Mouse (Mus musculus): ENCODE results near the gene Clic6.
A peak's percentile ranks its signal among the peaks of the same experiment; 100 is the strongest.

The Clic6 gene

GRCm38 (mm10) chr16:92485436-92485835 is at the start of gene Clic6:
Gene Clic6 (plus strand): TSS chr16:92485736.
- no peak for DNase-seq (ENCODE audit: low spot score)

GRCm38 (mm10) chr16:92439775-92440174 is 45.8 kb upstream of the Clic6 start:
- no peak for DNase-seq (ENCODE audit: low spot score)

GRCm38 (mm10) chr16:92440229-92440628 is 45.3 kb upstream of the Clic6 start:
- DNase-seq (ENCODE audit: low spot score) = no peak

GRCm38 (mm10) chr16:92441203-92441602 is 44.3 kb upstream of the Clic6 start:
- no peak for DNase-seq (ENCODE audit: low spot score)

GRCm38 (mm10) chr16:92442150-92442549 is 43.4 kb upstream of the Clic6 start:
- DNase-seq (ENCODE audit: low spot score) = no peak

GRCm38 (mm10) chr16:92442946-92443345 is 42.6 kb upstream of the Clic6 start:
- no peak for DNase-seq (ENCODE audit: low spot score)

GRCm38 (mm10) chr16:92443644-92444113 is 41.9 kb upstream of the Clic6 start:
- DNase-seq (ENCODE audit: low spot score) = no peak

GRCm38 (mm10) chr16:92445377-92445776 is 40.2 kb upstream of the Clic6 start:
- no peak for DNase-seq (ENCODE audit: low spot score)

GRCm38 (mm10) chr16:92449080-92449479 is 36.5 kb upstream of the Clic6 start:
- no peak for DNase-seq (ENCODE audit: low spot score)

GRCm38 (mm10) chr16:92450331-92450730 is 35.2 kb upstream of the Clic6 start:
- DNase-seq (ENCODE audit: low spot score) = no peak

- no peak for DNase-seq (ENCODE audit: low spot score)
These were observed 33.9 kb upstream of the Clic6 start for GRCm38 (mm10) chr16:92451516-92452072.

GRCm38 (mm10) chr16:92452609-92453008 is 32.9 kb upstream of the Clic6 start:
- DNase-seq (ENCODE audit: low spot score) = no peak

- no peak for DNase-seq (ENCODE audit: low spot score)
These were observed 31.5 kb upstream of the Clic6 start for GRCm38 (mm10) chr16:92454002-92454401.

GRCm38 (mm10) chr16:92454495-92454894 is 31.0 kb upstream of the Clic6 start:
- DNase-seq (ENCODE audit: low spot score) = no peak

- no peak for DNase-seq (ENCODE audit: low spot score)
These were observed 30.0 kb upstream of the Clic6 start for GRCm38 (mm10) chr16:92455488-92455887.

GRCm38 (mm10) chr16:92455969-92456368 is 29.6 kb upstream of the Clic6 start:
- no peak for DNase-seq (ENCODE audit: low spot score)

GRCm38 (mm10) chr16:92457594-92457993 is 27.9 kb upstream of the Clic6 start:
- peak; percentile 41 for DNase-seq (ENCODE audit: low spot score)

- no peak for DNase-seq (ENCODE audit: low spot score)
These were observed 24.1 kb upstream of the Clic6 start for GRCm38 (mm10) chr16:92461412-92461811.

- DNase-seq (ENCODE audit: low spot score) = no peak
These were observed 21.1 kb upstream of the Clic6 start for GRCm38 (mm10) chr16:92464390-92464972.

GRCm38 (mm10) chr16:92465226-92465625 is 20.3 kb upstream of the Clic6 start:
- DNase-seq (ENCODE audit: low spot score) = no peak

GRCm38 (mm10) chr16:92465642-92466526 is 19.7 kb upstream of the Clic6 start:
- DNase-seq (ENCODE audit: low spot score) = peak; percentile 97

- no peak for DNase-seq (ENCODE audit: low spot score)
These were observed 18.5 kb upstream of the Clic6 start for GRCm38 (mm10) chr16:92467041-92467440.

GRCm38 (mm10) chr16:92468459-92468858 is 17.1 kb upstream of the Clic6 start:
- no peak for DNase-seq (ENCODE audit: low spot score)

All from testis, postnatal 14 days (tissue).